Mouse (Mus musculus) neural tube, embryonic 11.5 days (tissue): Measurements from ENCODE around the gene Scg2. TPM values are rescaled to one million over a fixed set of nuclear protein-coding genes. Genes with fewer than 3 reads are reported as not detected.

Source experiments
- ATAC-seq: fragments of 200-750 bp; cut with Nextera tagmentation; 2 replicates; pipeline ENCODE4 v1.8.0; 2017; ENCODE audit warnings: moderate number of reproducible peaks, mild to moderate bottlenecking, moderate TSS enrichment, moderate library complexity; ENCODE audit not compliant: insufficient read depth, low FRiP score, low TSS enrichment
- DNase-seq: peaks from one replicate; pipeline ENCODE4 v3.0.0-alpha.2; 2015; ENCODE audit warnings: low spot score
- H3K27ac ChIP-seq: fragments of 300-500 bp; sonication (generic); 2 replicates; pipeline ENCODE4 v1.5.1; 2014; ENCODE audit warnings: low read depth, mild to moderate bottlenecking, low read length
- H3K27me3 ChIP-seq: fragments of 300-500 bp; sonication (generic); 2 replicates; pipeline ENCODE4 v1.6.1; 2014; ENCODE audit warnings: mild to moderate bottlenecking, low read length, mixed read lengths; ENCODE audit not compliant: control insufficient read depth, insufficient read depth
- H3K36me3 ChIP-seq: fragments of 300-500 bp; sonication (generic); 2 replicates; pipeline ENCODE4 v1.6.1; 2014; ENCODE audit warnings: mild to moderate bottlenecking, low read length, moderate library complexity, mixed read lengths; ENCODE audit not compliant: control insufficient read depth, insufficient read depth
- H3K4me1 ChIP-seq: fragments of 300-500 bp; sonication (generic); 2 replicates; pipeline ENCODE4 v1.6.1; 2014; ENCODE audit warnings: low read length, mixed read lengths; ENCODE audit not compliant: control insufficient read depth, insufficient read depth
- H3K4me2 ChIP-seq: fragments of 300-500 bp; sonication (generic); 2 replicates; pipeline ENCODE4 v1.6.1; 2014; ENCODE audit warnings: low read depth, mild to moderate bottlenecking, moderate library complexity
- H3K4me3 ChIP-seq: fragments of 300-500 bp; sonication (generic); 2 replicates; pipeline ENCODE4 v1.5.1; 2014; ENCODE audit warnings: low read depth, low read length
- H3K9ac ChIP-seq: fragments of 300-500 bp; sonication (generic); 2 replicates; pipeline ENCODE4 v1.6.1; 2014; ENCODE audit warnings: mild to moderate bottlenecking, low read length
- H3K9me3 ChIP-seq: fragments of 300-500 bp; sonication (generic); 2 replicates; pipeline ENCODE4 v1.6.1; 2016; ENCODE audit warnings: low read length; ENCODE audit not compliant: control insufficient read depth
- WGBS: fragments of 180-500 bp; shearing (Covaris S2); extraction: QIAGEN DNeasy Blood & Tissue Kit; methylation state at CpG from one replicate; pipeline ENCODE4 v1.1.7; 2014; 5-methylcytosine and 5-hydroxymethylcytosine counted together
- polyA plus RNA-seq: library from polyadenylated mRNA; unstranded; fragments of >200 nt; fragmentation: Nextera tagmentation; extraction: Ambion mirVana; gene quantifications from 2 replicates; pipeline ENCODE4 v1.2.1, GENCODE M21; 2014

The Scg2 gene
- polyA plus RNA-seq, 1 experiment from 2014 or later, result 13.7 TPM

- Histone ChIP-seq H3K9ac (no peak overlapping the region), H3K27ac (no peak overlapping the region), H3K36me3 (no peaks in the 10 kb centered on the region), H3K4me3 (no peak overlapping the region; the same call in 1 of the 2 replicates), H3K4me1 (no peaks in the 10 kb centered on the region), H3K9me3 (no peaks in the 10 kb centered on the region), H3K4me2 (peak overlapping the region; percentile 29), H3K27me3 (no peaks in the 10 kb centered on the region)
- DNase-seq (no peak), ATAC-seq (no peak)
- 27% methylated on average over 6 of the region's 6 CpGs for WGBS
Measured at GRCm38 (mm10) chr1:79449943-79450342, 10.0 kb upstream of the Scg2 start.

GRCm38 (mm10) chr1:79445586-79445985, 5.7 kb upstream of the Scg2 start:
- no peak overlapping the region for H3K4me3 ChIP-seq
- no peaks in the 10 kb centered on the region for H3K27me3 ChIP-seq
- H3K4me1 ChIP-seq, result no peaks in the 10 kb centered on the region
- no peak for ATAC-seq
- no peaks in the 10 kb centered on the region for H3K9me3 ChIP-seq
- H3K9ac ChIP-seq, result no peak overlapping the region
- no peak overlapping the region for H3K4me2 ChIP-seq
- no peak for DNase-seq
- H3K27ac ChIP-seq, result no peak overlapping the region
- H3K36me3 ChIP-seq, result no peaks in the 10 kb centered on the region
- 70% methylated on average over 4 of the region's 4 CpGs for WGBS

GRCm38 (mm10) chr1:79437755-79438154, 2.2 kb downstream of the Scg2 start:
- no peaks in the 10 kb centered on the region for H3K36me3 ChIP-seq
- no peaks in the 10 kb centered on the region for H3K9me3 ChIP-seq
- no peaks in the 10 kb centered on the region for H3K4me1 ChIP-seq
- no peak overlapping the region for H3K27ac ChIP-seq
- ATAC-seq, result no peak
- DNase-seq, result no peak
- no peak overlapping the region for H3K9ac ChIP-seq
- H3K4me2 ChIP-seq, result no peak overlapping the region
- WGBS, result 89% methylated on average over 1 of the region's 1 CpGs
- H3K4me3 ChIP-seq, result no peak overlapping the region
- H3K27me3 ChIP-seq, result no peaks in the 10 kb centered on the region

- H3K4me1 ChIP-seq, result no peaks in the 10 kb centered on the region
- no peak for ATAC-seq
- no peak overlapping the region for H3K27ac ChIP-seq
- H3K27me3 ChIP-seq, result no peaks in the 10 kb centered on the region
- H3K4me2 ChIP-seq, result no peak overlapping the region
- no peaks in the 10 kb centered on the region for H3K36me3 ChIP-seq
- no peaks in the 10 kb centered on the region for H3K9me3 ChIP-seq
- WGBS, result 86% methylated on average over 8 of the region's 8 CpGs
- H3K9ac ChIP-seq, result no peak overlapping the region
- DNase-seq, result no peak
- H3K4me3 ChIP-seq, result no peak overlapping the region
Measured at GRCm38 (mm10) chr1:79436671-79437070, 3.2 kb downstream of the Scg2 start.

- 80% methylated on average over 5 of the region's 5 CpGs for WGBS
- Histone ChIP-seq H3K9me3 (no peaks in the 10 kb centered on the region), H3K27me3 (no peaks in the 10 kb centered on the region), H3K9ac (no peak overlapping the region), H3K36me3 (no peaks in the 10 kb centered on the region), H3K4me1 (no peaks in the 10 kb centered on the region), H3K27ac (no peak overlapping the region), H3K4me2 (no peak overlapping the region), H3K4me3 (no peak overlapping the region)
- ATAC-seq, result no peak
- no peak for DNase-seq
Measured at GRCm38 (mm10) chr1:79429058-79429457, 10.9 kb downstream of the Scg2 start.

- Histone ChIP-seq H3K27me3 (no peaks in the 10 kb centered on the region), H3K9me3 (no peaks in the 10 kb centered on the region), H3K4me2 (no peak overlapping the region), H3K4me3 (no peak overlapping the region), H3K4me1 (no peaks in the 10 kb centered on the region), H3K36me3 (no peaks in the 10 kb centered on the region), H3K27ac (no peak overlapping the region), H3K9ac (no peak overlapping the region)
- DNase-seq, result no peak
- no peak for ATAC-seq
Measured at GRCm38 (mm10) chr1:79415496-79415895, 24.4 kb downstream of the Scg2 start.

- Histone ChIP-seq H3K4me1 (no peaks in the 10 kb centered on the region; the same call in 1 of the 2 replicates), H3K4me2 (no peak overlapping the region), H3K27ac (no peak overlapping the region), H3K36me3 (no peaks in the 10 kb centered on the region), H3K4me3 (no peak overlapping the region), H3K9me3 (no peaks in the 10 kb centered on the region), H3K27me3 (no peaks in the 10 kb centered on the region), H3K9ac (no peak overlapping the region)
- no peak for ATAC-seq
- 46% methylated on average over 7 of the region's 7 CpGs for WGBS
- no peak for DNase-seq
Measured at GRCm38 (mm10) chr1:79406337-79406942, 33.5 kb downstream of the Scg2 start.

GRCm38 (mm10) chr1:79401090-79402012, 38.6 kb downstream of the Scg2 start:
- no peak overlapping the region for H3K27ac ChIP-seq
- no peaks in the 10 kb centered on the region for H3K27me3 ChIP-seq
- H3K9ac ChIP-seq, result no peak overlapping the region
- H3K36me3 ChIP-seq, result no peaks in the 10 kb centered on the region
- no peaks in the 10 kb centered on the region for H3K9me3 ChIP-seq
- DNase-seq (no peak), ATAC-seq (no peak)
- H3K4me1 ChIP-seq, result no peaks in the 10 kb centered on the region; the same call in 1 of the 2 replicates
- H3K4me3 ChIP-seq, result no peak overlapping the region
- H3K4me2 ChIP-seq, result no peak overlapping the region
- 34% methylated on average over 10 of the region's 10 CpGs for WGBS

- H3K27ac ChIP-seq, result no peak overlapping the region
- 84% methylated on average over 5 of the region's 5 CpGs for WGBS
- H3K27me3 ChIP-seq, result no peaks in the 10 kb centered on the region
Measured at GRCm38 (mm10) chr1:79400284-79400683, 39.6 kb downstream of the Scg2 start.

More at GRCm38 (mm10) chr1:79400284-79400683, 39.6 kb downstream of the Scg2 start:
- H3K9me3 ChIP-seq, result no peaks in the 10 kb centered on the region
- H3K9ac ChIP-seq, result no peak overlapping the region
- DNase-seq (no peak), ATAC-seq (no peak; the same call in 1 of the 2 replicates)
- no peaks in the 10 kb centered on the region for H3K36me3 ChIP-seq
- H3K4me1 ChIP-seq, result no peaks in the 10 kb centered on the region; the same call in 1 of the 2 replicates
- no peak overlapping the region for H3K4me3 ChIP-seq
- H3K4me2 ChIP-seq, result no peak overlapping the region
